In the genomic region with DNA sequence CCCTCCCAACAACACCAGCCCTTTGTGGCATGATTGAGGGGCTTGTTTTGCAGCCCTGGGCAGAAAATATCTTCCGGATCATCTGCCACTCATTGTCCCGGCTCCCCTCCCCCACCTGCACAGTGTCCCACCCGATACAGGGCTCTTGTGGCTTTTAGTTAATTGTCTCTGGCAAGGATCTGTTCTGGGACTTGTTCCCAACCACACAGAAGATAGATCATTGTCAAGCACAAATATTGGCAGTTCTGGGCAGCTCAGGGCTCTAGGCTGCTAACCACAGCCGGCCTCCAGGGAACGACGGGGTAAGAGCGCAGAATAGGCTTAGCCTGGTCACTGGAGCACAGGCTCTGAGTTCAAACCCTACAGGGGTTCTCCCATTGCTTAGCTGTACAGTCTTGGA, we compare ENCODE assay signal across 9 mouse cellular contexts. TPM values are rescaled to one million over a fixed set of nuclear protein-coding genes. Genes with fewer than 3 reads are reported as not detected.
DNase-seq lines count a peak whose midpoint lies in the region; ATAC-seq lines count a peak whose summit lies in the region.
"Had no signal": no experiment of that assay in that cellular context is flagged by ENCODE, and none has a peak within 500 bp of the region (broad histone marks: within the 10 kb centered on the region; RNA-seq: fewer than 3 reads in every experiment).

No protein-coding gene starts in this region.

- H3K27me3 ChIP-seq in embryonic facial prominence, embryonic 10.5 days (replicated peaks; ENCODE audit: low read depth, poor library complexity, severe bottlenecking): no peaks in the 10 kb centered on the region
- no peaks in the 10 kb centered on the region for H3K27me3 ChIP-seq in lung, embryonic 16.5 days (ENCODE audit: control insufficient read depth, insufficient read depth, low read depth, low read length)
- no peaks in the 10 kb centered on the region for H3K27me3 ChIP-seq in kidney, embryonic 14.5 days (ENCODE audit: control insufficient read depth, insufficient read depth, low read length)

- 58% methylated on average over 7 of the region's 7 CpGs for WGBS in embryonic facial prominence, embryonic 10.5 days
- WGBS in lung, embryonic 16.5 days: 35% methylated on average over 7 of the region's 7 CpGs
- WGBS in kidney, embryonic 14.5 days: 58% methylated on average over 7 of the region's 7 CpGs

- intact Hi-C loops in gastrocnemius, postnatal 36 days (cut with DNase I): no loop called here

- DNase-seq in cerebellum, postnatal 14 days: peak; percentile 41 to 59
- no peak for DNase-seq in cerebellum, postnatal 25 days
- peak; percentile 42 for DNase-seq in 3T3-L1 (ENCODE audit: low read depth, low spot score)
- DNase-seq in embryonic facial prominence, embryonic 10.5 days (ENCODE audit: low spot score): peak; percentile 19
- no peak for DNase-seq in gastrocnemius, postnatal 36 days
- DNase-seq in frontal cortex, postnatal 10 days (ENCODE audit: low spot score in 2 of 2): no peak

- H3K4me1 ChIP-seq in embryonic facial prominence, embryonic 10.5 days: peaks cover 47% of the 10 kb centered on the region
- H3K4me1 ChIP-seq in lung, embryonic 16.5 days (replicated peaks; ENCODE audit: control insufficient read depth, insufficient read depth, low read length): peaks cover 40% of the 10 kb centered on the region
- no peaks in the 10 kb centered on the region for H3K4me1 ChIP-seq in kidney, embryonic 14.5 days (ENCODE audit: control insufficient read depth, insufficient read depth, low read length)

- H3K4me2 ChIP-seq in lung, embryonic 16.5 days (ENCODE audit: low read depth, low read length): no peak overlapping the region
- no peak overlapping the region for H3K4me2 ChIP-seq in kidney, embryonic 14.5 days (replicated peaks; ENCODE audit: low read depth, low read length)
- H3K4me2 ChIP-seq: heart, embryonic 13.5 days had no signal

- no peak overlapping the region for H3K4me3 ChIP-seq in embryonic facial prominence, embryonic 10.5 days
- no peak overlapping the region for H3K4me3 ChIP-seq in lung, embryonic 16.5 days (ENCODE audit: low read length)
- no peak overlapping the region for H3K4me3 ChIP-seq in kidney, embryonic 14.5 days (ENCODE audit: low read length)
- H3K4me3 ChIP-seq: heart, embryonic 13.5 days had no signal

- H3K9ac ChIP-seq in lung, embryonic 16.5 days (ENCODE audit: low read length): no peak overlapping the region
- no peak overlapping the region for H3K9ac ChIP-seq in kidney, embryonic 14.5 days (ENCODE audit: low read depth, low read length)
- H3K9ac ChIP-seq: heart, embryonic 13.5 days had no signal

- ATAC-seq in lung, embryonic 16.5 days (ENCODE audit: low read depth): peak; percentile 64
- ATAC-seq in kidney, embryonic 14.5 days (ENCODE audit: low FRiP score, low TSS enrichment): no peak

- no peak overlapping the region for H3K27ac ChIP-seq in embryonic facial prominence, embryonic 10.5 days (replicated peaks)
- no peak overlapping the region for H3K27ac ChIP-seq in lung, embryonic 16.5 days (ENCODE audit: low read length)
- no peak overlapping the region for H3K27ac ChIP-seq in kidney, embryonic 14.5 days (ENCODE audit: low read depth, low read length)
- H3K27ac ChIP-seq: heart, embryonic 13.5 days had no signal

- no peaks in the 10 kb centered on the region for H3K36me3 ChIP-seq in embryonic facial prominence, embryonic 10.5 days (replicated peaks)
- no peaks in the 10 kb centered on the region for H3K36me3 ChIP-seq in lung, embryonic 16.5 days (ENCODE audit: control insufficient read depth, insufficient read depth, low read length)
- H3K36me3 ChIP-seq in kidney, embryonic 14.5 days (ENCODE audit: control insufficient read depth, insufficient read depth, low read length): no peaks in the 10 kb centered on the region
- H3K36me3 ChIP-seq: heart, embryonic 13.5 days had no signal

- H3K9me3 ChIP-seq in embryonic facial prominence, embryonic 10.5 days: no peaks in the 10 kb centered on the region
- no peaks in the 10 kb centered on the region for H3K9me3 ChIP-seq in lung, embryonic 16.5 days (ENCODE audit: control insufficient read depth, low read length)
- no peaks in the 10 kb centered on the region for H3K9me3 ChIP-seq in kidney, embryonic 14.5 days (ENCODE audit: control insufficient read depth, low read length)
- H3K9me3 ChIP-seq: heart, embryonic 13.5 days had no signal

RNA-seq across cellular contexts. Expression of a gene that starts 33.1 kb away (rescaled TPM):
- polyA plus RNA-seq in embryonic facial prominence, embryonic 10.5 days (2016; fragmentation: Nextera tagmentation; extraction: Ambion mirVana): 16.3 and 17.8 TPM in 2 replicates
- polyA plus RNA-seq in lung, embryonic 16.5 days (2015; fragmentation: Nextera tagmentation; extraction: Ambion mirVana): 3.8 and 5.3 TPM in 2 replicates
- under 1 TPM in 1 of 2 experiments, not detected in 1; 0.20 TPM for total RNA-seq in gastrocnemius, postnatal 36 days (2021)
- polyA plus RNA-seq in kidney, embryonic 14.5 days (2014; fragmentation: Nextera tagmentation; extraction: Ambion mirVana): 1.2 and 2.9 TPM in 2 replicates

Comparison
In these comparisons a context has a peak if more than half of its experiments do, and no peak if none do; other contexts are left out.
1. DNase-seq: peak in cerebellum, postnatal 14 days (2 of 2), 3T3-L1 (single experiment) and embryonic facial prominence, embryonic 10.5 days (single experiment); none in cerebellum, postnatal 25 days (0 of 2), gastrocnemius, postnatal 36 days (0 of 2) and frontal cortex, postnatal 10 days (0 of 2).